Mouse (Mus musculus) heart, embryonic 15.5 days (tissue): ENCODE data around the gene Map10. TPM values are rescaled to one million over a fixed set of nuclear protein-coding genes. Genes with fewer than 3 reads are reported as not detected.

Source experiments
- ATAC-seq: fragments of 200-750 bp; cut with Nextera tagmentation; replicated peaks from 2 replicates; pipeline ENCODE4 v1.8.0; 2017; ENCODE audit warnings: low read depth, moderate TSS enrichment; ENCODE audit not compliant: insufficient number of reproducible peaks, insufficient read depth, low FRiP score
- H3K27ac ChIP-seq: fragments of 300-500 bp; sonication (generic); 2 replicates; pipeline ENCODE4 v1.5.1; 2015; ENCODE audit warnings: mild to moderate bottlenecking, inconsistent platforms
- H3K27me3 ChIP-seq: fragments of 300-500 bp; sonication (generic); 2 replicates; pipeline ENCODE4 v1.6.1; 2015; ENCODE audit warnings: inconsistent platforms
- H3K36me3 ChIP-seq: fragments of 300-500 bp; sonication (generic); 2 replicates; pipeline ENCODE4 v1.6.1; 2015; ENCODE audit warnings: mild to moderate bottlenecking, inconsistent platforms
- H3K4me1 ChIP-seq: fragments of 300-500 bp; sonication (generic); replicated peaks from 2 replicates; pipeline ENCODE4 v1.6.1; 2015; ENCODE audit warnings: inconsistent platforms
- H3K4me2 ChIP-seq: fragments of 300-500 bp; sonication (generic); 2 replicates; pipeline ENCODE4 v1.6.1; 2015; ENCODE audit warnings: inconsistent platforms, mild to moderate bottlenecking, moderate library complexity
- H3K4me3 ChIP-seq: fragments of 300-500 bp; sonication (generic); 2 replicates; pipeline ENCODE4 v1.5.1; 2015; ENCODE audit warnings: mild to moderate bottlenecking, inconsistent platforms
- H3K9ac ChIP-seq: fragments of 300-500 bp; sonication (generic); 2 replicates; pipeline ENCODE4 v1.6.1; 2015; ENCODE audit warnings: mild to moderate bottlenecking, inconsistent platforms
- H3K9me3 ChIP-seq: fragments of 300-500 bp; sonication (generic); replicated peaks from 2 replicates; pipeline ENCODE4 v1.6.1; 2016; ENCODE audit warnings: inconsistent platforms
- WGBS: fragments of 180-500 bp; shearing (Covaris S2); methylation state at CpG from one replicate; pipeline ENCODE4 v1.1.7; 2015; ENCODE audit warnings: mixed read lengths; 5-methylcytosine and 5-hydroxymethylcytosine counted together
- polyA plus RNA-seq: library from polyadenylated mRNA; unstranded; fragments of >200 nt; fragmentation: Nextera tagmentation; extraction: Ambion mirVana; gene quantifications from 2 replicates; pipeline ENCODE4 v1.2.1, GENCODE M21; 2015

The Map10 gene
- polyA plus RNA-seq, 1 experiment from 2014 or later = 6.6 TPM

DNA sequence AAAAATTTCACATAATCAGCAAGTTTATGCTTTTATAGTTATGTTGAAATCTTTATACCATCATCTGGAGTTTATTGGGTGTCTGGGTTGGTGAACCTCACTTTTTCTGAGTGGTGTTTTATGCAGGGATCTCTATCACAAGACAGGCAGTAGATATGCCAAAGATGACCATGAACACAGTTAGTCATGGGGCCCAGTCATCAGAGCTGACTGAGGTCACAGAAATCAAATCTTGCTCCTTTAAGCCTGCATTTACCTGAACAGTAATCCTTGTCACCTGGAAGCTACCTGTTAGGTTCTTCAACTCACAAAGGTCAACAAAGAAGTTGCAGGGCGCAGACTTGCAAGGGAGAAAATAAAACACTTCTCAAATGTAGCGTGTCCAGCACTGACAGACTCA lies 14.8 kb upstream of the Map10 start:
- no peaks in the 10 kb centered on the region for H3K27me3 ChIP-seq
- no peaks in the 10 kb centered on the region for H3K9me3 ChIP-seq
- H3K4me1 ChIP-seq = 0 out of 2 replicates have a peak, but pooled peaks cover 4% of the 10 kb centered on the region
- H3K9ac ChIP-seq = no peak overlapping the region
- 89% methylated on average over 2 of the region's 2 CpGs for WGBS
- no peak for ATAC-seq
- H3K4me3 ChIP-seq = no peak overlapping the region
- H3K36me3 ChIP-seq = no peaks in the 10 kb centered on the region
- H3K27ac ChIP-seq = no peak overlapping the region
- no peak overlapping the region for H3K4me2 ChIP-seq

DNA sequence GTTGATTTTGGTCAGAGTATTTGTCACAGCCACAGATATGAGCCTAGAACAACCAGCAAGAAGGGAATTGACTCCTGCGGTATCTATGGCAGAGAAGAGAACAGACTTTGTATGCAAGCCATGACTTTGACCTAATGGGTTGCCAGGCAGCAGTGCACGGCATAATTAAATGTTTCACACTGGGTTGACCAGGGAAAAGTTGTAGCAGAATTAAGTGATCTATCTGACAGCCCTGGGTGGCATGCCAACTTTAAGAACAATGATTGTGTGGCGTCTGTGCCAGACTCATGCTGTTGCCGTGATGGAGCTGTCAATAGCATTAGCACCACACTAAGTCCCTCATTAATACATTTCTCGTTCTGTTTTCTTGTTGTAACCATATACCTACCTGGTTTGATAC lies 11.1 kb upstream of the Map10 start:
- Histone ChIP-seq H3K9me3 (no peaks in the 10 kb centered on the region), H3K4me2 (no peak overlapping the region), H3K4me1 (peaks cover 12% of the 10 kb centered on the region), H3K9ac (no peak overlapping the region), H3K27ac (no peak overlapping the region), H3K36me3 (no peaks in the 10 kb centered on the region), H3K4me3 (no peak overlapping the region), H3K27me3 (no peaks in the 10 kb centered on the region)
- WGBS = 82% methylated on average over 5 of the region's 5 CpGs
- no peak for ATAC-seq

DNA sequence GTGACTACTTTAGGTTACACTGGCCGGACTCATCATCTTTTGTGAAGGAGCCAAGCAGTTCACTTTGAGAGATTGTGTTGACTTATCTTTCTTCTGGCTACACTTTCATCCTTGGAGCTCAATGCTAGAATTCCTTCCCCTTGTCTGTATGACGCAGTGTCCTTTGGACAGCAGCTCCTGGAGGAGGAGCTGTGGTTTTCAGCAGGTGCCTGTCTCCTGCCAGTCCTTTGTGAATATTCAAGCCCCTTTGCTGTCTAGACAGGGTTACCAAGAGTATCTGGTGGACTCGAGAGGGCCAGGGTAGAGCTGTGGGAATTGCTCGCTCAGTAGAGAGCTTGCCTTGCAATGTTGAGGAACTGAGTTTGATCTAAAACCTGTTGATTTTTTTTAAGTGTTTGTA lies 10.7 kb upstream of the Map10 start:
- Histone ChIP-seq H3K27me3 (no peaks in the 10 kb centered on the region), H3K4me3 (no peak overlapping the region), H3K36me3 (no peaks in the 10 kb centered on the region), H3K4me2 (no peak overlapping the region), H3K27ac (no peak overlapping the region), H3K9ac (no peak overlapping the region), H3K9me3 (no peaks in the 10 kb centered on the region), H3K4me1 (peaks cover 12% of the 10 kb centered on the region)
- ATAC-seq = no peak
- WGBS = 65% methylated on average over 4 of the region's 4 CpGs

DNA sequence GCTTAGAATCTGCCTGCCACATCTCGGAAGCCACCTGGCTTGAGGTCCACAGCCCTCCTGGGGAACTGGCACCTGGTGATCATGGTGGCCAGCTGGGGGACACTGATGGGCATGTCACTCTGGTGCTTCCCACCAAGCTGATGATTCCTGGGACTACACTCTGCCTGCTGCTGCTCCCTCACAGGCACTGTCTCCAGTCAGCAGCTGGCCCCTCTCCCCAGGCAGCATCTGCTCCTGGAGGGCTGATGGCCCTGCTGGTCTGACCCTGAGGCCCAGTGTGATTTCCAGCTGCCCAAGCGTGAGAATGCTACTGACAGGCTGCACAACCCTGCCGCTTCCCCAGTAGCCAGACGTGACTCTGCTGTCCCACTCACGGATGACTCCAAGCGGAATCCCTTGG lies 9.2 kb upstream of the Map10 start:
- Histone ChIP-seq H3K4me2 (no peak overlapping the region), H3K4me1 (peaks cover 17% of the 10 kb centered on the region), H3K9ac (no peak overlapping the region), H3K9me3 (no peaks in the 10 kb centered on the region), H3K27ac (no peak overlapping the region), H3K4me3 (no peak overlapping the region), H3K36me3 (no peaks in the 10 kb centered on the region), H3K27me3 (no peaks in the 10 kb centered on the region)
- no peak for ATAC-seq
- 81% methylated on average over 6 of the region's 6 CpGs for WGBS

DNA sequence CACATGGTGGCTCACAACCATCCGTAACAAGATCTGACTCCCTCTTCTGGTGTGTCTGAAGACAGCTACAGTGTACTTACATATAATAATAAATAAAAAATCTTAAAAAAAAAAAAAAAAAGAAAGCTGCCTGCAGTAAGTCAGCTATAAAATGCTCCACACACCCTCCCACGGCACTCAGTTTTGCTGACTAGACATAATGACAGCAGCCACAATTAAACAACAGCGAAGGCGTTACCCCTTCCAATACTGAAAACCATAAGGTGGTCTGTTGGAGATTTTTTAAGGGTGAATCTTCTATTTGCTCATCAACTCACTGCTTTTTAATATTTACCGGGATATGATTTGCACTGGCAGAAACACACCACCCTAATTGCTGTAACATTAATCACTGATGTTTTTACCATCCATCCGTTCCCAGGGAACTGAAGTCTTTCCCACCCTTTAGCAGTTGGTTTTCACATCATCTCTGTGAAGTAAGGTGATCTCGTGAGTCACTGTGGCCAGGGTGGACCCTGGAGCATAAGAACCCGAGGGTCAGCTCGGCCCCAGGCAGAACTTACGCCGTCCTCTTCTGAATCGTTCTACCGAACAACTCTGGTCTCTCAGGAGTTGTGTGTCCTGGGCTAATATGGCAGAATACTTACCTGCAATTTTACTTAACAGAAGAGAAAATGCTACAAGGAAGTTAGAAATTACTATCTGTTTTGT lies 7.5 kb upstream of the Map10 start:
- Histone ChIP-seq H3K27me3 (no peaks in the 10 kb centered on the region), H3K36me3 (no peaks in the 10 kb centered on the region), H3K27ac (0 out of 2 replicates have a peak overlapping the region, but pooled peaks have one; percentile 20), H3K4me1 (peaks cover 32% of the 10 kb centered on the region), H3K4me2 (no peak overlapping the region), H3K9ac (no peak overlapping the region), H3K4me3 (no peak overlapping the region), H3K9me3 (no peaks in the 10 kb centered on the region)
- no peak for ATAC-seq
- 92% methylated on average over 13 of the region's 13 CpGs for WGBS

DNA sequence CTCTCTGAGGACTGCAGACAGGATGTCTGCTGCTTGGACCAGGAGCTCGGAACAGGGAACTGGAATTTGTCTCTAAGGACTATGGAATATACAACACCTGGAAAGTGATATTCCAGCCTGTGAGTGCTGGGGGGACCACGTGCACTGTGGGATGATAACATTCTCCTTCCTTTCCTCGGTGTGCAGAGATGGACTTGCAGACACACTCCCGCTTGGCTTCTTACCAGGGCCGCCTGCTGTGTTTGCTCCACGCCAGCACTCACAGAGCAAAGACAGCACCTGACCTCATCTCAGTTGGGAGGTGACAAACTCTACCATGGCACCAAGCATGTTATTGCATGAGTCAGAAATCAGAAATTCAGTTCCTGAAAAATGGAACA lies 7.0 kb upstream of the Map10 start:
- H3K9ac ChIP-seq = no peak overlapping the region
- no peak overlapping the region for H3K4me2 ChIP-seq
- H3K27me3 ChIP-seq = no peaks in the 10 kb centered on the region
- WGBS = 27% methylated on average over 6 of the region's 6 CpGs
- no peaks in the 10 kb centered on the region for H3K36me3 ChIP-seq
- peaks cover 35% of the 10 kb centered on the region for H3K4me1 ChIP-seq
- no peak overlapping the region for H3K4me3 ChIP-seq
- peak overlapping the region; percentile 20; the same call in 1 of the 2 replicates for H3K27ac ChIP-seq
- ATAC-seq = no peak; the same call in 1 of the 2 replicates
- no peaks in the 10 kb centered on the region for H3K9me3 ChIP-seq

DNA sequence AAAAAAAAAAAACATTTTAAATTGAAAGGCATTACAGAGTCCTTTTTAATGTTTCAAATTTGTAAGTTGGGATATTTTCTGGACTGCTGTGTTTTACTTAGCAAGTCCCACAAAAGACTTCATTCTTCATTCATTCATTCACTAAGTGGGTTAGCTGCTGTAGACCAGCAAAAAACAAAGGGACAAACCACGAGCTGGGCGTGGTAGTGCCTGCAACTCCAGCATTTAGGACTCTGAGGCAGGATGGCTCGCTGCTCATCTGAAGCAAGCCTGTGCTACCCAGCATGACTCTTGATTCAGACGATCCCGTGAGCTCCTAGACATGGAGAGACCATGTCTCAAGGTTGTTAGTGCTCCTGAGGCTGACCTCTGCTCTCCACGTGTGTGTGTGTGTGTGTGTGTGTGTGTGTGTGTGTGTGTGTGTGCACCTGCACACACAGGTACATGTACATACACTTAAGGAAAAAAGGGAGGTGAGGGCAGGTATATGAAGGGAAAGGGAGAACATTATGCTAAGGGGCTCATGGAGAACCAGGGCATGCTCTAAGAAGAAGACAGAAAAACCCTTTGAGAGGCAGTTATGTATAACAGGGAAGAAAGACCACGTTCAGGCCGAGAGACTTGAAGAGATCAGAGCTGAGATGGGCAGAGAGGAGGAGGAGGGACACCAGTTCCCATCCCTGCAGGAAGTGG lies 4.3 kb upstream of the Map10 start:
- no peaks in the 10 kb centered on the region for H3K36me3 ChIP-seq
- peak overlapping the region; percentile 95 for H3K27ac ChIP-seq
- ATAC-seq = no peak
- 59% methylated on average over 8 of the region's 8 CpGs for WGBS
- H3K4me1 ChIP-seq = peaks cover 44% of the 10 kb centered on the region
- H3K4me2 ChIP-seq = peak overlapping the region; percentile 49; the same call in 1 of the 2 replicates
- H3K4me3 ChIP-seq = no peak overlapping the region
- 0 out of 2 replicates have a peak overlapping the region, but pooled peaks have one; percentile 16 for H3K9ac ChIP-seq
- H3K27me3 ChIP-seq = no peaks in the 10 kb centered on the region
- H3K9me3 ChIP-seq = no peaks in the 10 kb centered on the region

DNA sequence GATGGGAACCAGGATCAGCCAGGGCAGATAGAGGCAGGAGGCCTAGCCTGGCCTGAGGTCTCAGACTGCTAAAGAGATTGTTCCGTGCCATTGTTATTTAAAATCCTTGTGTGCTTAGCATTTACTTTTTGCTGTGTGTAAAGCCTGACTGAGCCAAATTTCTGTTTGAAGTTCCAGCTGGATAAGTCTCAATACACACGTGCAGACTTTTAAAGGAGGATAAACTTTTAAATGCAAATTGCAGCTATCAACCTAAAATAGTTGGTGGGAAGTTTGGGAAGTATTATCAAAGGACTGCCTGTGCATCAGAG lies 3.8 kb upstream of the Map10 start:
- WGBS = 18% methylated on average over 2 of the region's 2 CpGs
- H3K27ac ChIP-seq = peak overlapping the region; percentile 95
- no peak overlapping the region for H3K4me3 ChIP-seq
- H3K36me3 ChIP-seq = 0 out of 2 replicates have a peak, but pooled peaks cover under 1% of the 10 kb centered on the region
- peaks cover 45% of the 10 kb centered on the region for H3K4me1 ChIP-seq
- no peak for ATAC-seq
- H3K9ac ChIP-seq = 0 out of 2 replicates have a peak overlapping the region, but pooled peaks have one; percentile 16
- no peaks in the 10 kb centered on the region for H3K27me3 ChIP-seq
- no peaks in the 10 kb centered on the region for H3K9me3 ChIP-seq
- H3K4me2 ChIP-seq = peak overlapping the region; percentile 49

DNA sequence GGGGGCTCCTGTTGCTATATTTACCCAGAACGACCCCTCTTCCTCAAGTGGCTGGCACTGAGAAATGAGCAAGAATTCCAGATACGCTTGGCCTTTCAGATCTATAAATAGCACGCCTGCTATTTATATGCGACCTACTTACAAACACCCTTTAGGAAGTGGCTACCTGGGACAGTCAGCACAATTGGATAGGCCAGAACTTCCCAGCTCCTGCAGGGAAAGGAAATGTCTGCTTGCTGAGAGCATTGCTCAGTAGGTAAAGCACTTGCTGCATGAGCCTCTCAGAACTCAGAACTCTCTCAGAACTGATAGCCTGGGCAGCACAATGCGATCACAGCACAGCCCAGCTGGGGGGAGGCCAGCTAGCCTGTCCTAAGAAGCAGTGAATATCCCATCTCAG lies 3.4 kb upstream of the Map10 start:
- Histone ChIP-seq H3K27me3 (no peaks in the 10 kb centered on the region), H3K4me3 (no peak overlapping the region), H3K9ac (no peak overlapping the region), H3K27ac (peak overlapping the region; percentile 95), H3K4me1 (peaks cover 45% of the 10 kb centered on the region), H3K36me3 (peaks cover 4% of the 10 kb centered on the region), H3K4me2 (peak overlapping the region; percentile 49), H3K9me3 (no peaks in the 10 kb centered on the region; the same call in 1 of the 2 replicates)
- ATAC-seq = peak; percentile 60
- WGBS = 15% methylated on average over 5 of the region's 5 CpGs

DNA sequence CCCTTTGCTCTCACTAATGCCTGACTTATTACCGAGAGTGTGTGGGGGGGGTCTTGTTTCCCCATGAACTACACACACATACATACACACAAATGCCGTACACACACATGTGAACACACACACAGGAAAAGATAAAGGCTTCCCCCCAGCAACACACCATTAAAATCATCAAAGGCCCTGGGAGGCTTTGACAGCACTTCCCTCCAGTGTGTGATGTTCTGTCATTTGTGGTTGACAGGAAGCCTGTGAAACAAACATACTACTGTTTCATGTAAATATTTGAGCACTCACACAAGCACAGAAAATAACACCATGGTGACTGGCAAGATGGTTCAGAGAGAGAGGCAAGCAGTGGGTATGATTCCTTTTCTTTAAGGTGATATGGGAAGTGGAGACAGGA lies 2.4 kb upstream of the Map10 start:
- H3K27ac ChIP-seq = peak overlapping the region; percentile 95
- H3K4me2 ChIP-seq = no peak overlapping the region
- no peaks in the 10 kb centered on the region; the same call in 1 of the 2 replicates for H3K9me3 ChIP-seq
- H3K9ac ChIP-seq = no peak overlapping the region
- no peak for ATAC-seq
- 65% methylated on average over 2 of the region's 2 CpGs for WGBS
- no peaks in the 10 kb centered on the region for H3K27me3 ChIP-seq
- H3K4me3 ChIP-seq = no peak overlapping the region
- H3K36me3 ChIP-seq = peaks cover 14% of the 10 kb centered on the region
- H3K4me1 ChIP-seq = peaks cover 44% of the 10 kb centered on the region

DNA sequence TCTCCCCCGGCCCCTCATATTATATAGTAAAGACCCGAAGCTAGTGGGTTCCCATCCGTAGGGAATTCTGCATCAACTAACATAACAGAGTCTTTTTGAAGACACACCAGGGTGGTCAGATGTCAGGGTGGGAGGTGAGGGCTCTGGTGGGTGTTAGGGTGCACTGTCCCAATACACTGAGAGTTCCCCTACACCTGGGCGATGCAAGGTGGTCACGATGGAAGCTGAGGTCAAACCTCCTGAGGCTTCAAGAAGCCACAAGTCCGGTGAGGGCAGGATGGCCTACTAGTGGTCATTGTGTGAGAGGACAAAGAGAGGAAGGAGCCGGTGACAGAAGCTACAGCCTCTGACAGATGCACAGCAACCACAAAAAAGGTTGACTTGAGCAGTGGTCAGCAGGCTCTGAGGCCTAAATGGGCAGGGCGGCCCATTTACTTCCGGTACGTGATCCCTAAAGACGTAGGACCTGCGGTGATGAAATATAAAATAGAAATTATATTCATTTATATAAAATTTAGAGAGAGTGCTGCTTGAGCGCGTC lies 389 bp upstream of the Map10 start:
- Histone ChIP-seq H3K36me3 (peaks cover 15% of the 10 kb centered on the region), H3K4me2 (peak overlapping the region; percentile 93), H3K9ac (peak overlapping the region; percentile 62; the same call in 1 of the 2 replicates), H3K4me3 (peak overlapping the region; percentile 70), H3K27me3 (no peaks in the 10 kb centered on the region), H3K27ac (0 out of 2 replicates have a peak overlapping the region, but pooled peaks have one; percentile 64), H3K9me3 (no peaks in the 10 kb centered on the region; the same call in 1 of the 2 replicates), H3K4me1 (peaks cover 34% of the 10 kb centered on the region)
- no peak for ATAC-seq
- 82% methylated on average over 14 of the region's 14 CpGs for WGBS
